Mouse (Mus musculus) hindbrain, embryonic 10.5 days (tissue): ENCODE results near the gene Kpna3. TPM values are rescaled to one million over a fixed set of nuclear protein-coding genes. Genes with fewer than 3 reads are reported as not detected.
"Not testable (repeated sequence)": the region's sequence is repeated elsewhere in the genome, so short reads cannot be mapped to it uniquely, and the experiment has no call there.

ENCODE experiments used
- DNase-seq: peaks from one replicate; pipeline ENCODE4 v3.0.0-alpha.2; 2017; ENCODE audit warnings: low spot score
- H3K27ac ChIP-seq: fragments of 300-500 bp; sonication (generic); 2 replicates; pipeline ENCODE4 v1.5.1; 2016; ENCODE audit warnings: mild to moderate bottlenecking, moderate library complexity
- H3K27me3 ChIP-seq: fragments of 300-500 bp; sonication (generic); 2 replicates; pipeline ENCODE4 v1.6.1; 2016; ENCODE audit warnings: mild to moderate bottlenecking; ENCODE audit not compliant: poor library complexity, insufficient read depth, severe bottlenecking
- H3K36me3 ChIP-seq: fragments of 300-500 bp; sonication (generic); 2 replicates; pipeline ENCODE4 v1.6.1; 2016; ENCODE audit warnings: mild to moderate bottlenecking, moderate library complexity
- H3K4me1 ChIP-seq: fragments of 300-500 bp; sonication (generic); replicated peaks from 2 replicates; pipeline ENCODE4 v1.6.1; 2016; ENCODE audit warnings: mild to moderate bottlenecking
- H3K4me3 ChIP-seq: fragments of 300-500 bp; sonication (generic); 2 replicates; pipeline ENCODE4 v1.5.1; 2016; ENCODE audit warnings: mild to moderate bottlenecking, moderate library complexity
- H3K9me3 ChIP-seq: fragments of 300-500 bp; sonication (generic); 2 replicates; pipeline ENCODE4 v1.6.1; 2016; ENCODE audit warnings: mild to moderate bottlenecking, moderate library complexity
- WGBS: fragments of 180-500 bp; shearing (Covaris S2); methylation state at CpG from one replicate; pipeline ENCODE4 v1.1.7; 2016; 5-methylcytosine and 5-hydroxymethylcytosine counted together
- polyA plus RNA-seq: library from polyadenylated mRNA; unstranded; fragments of >200 nt; fragmentation: Nextera tagmentation; extraction: Ambion mirVana; gene quantifications from 2 replicates; pipeline ENCODE4 v1.2.1, GENCODE M21; 2016

The Kpna3 gene
- polyA plus RNA-seq, 1 experiment from 2014 or later: 70.5 TPM

DNA sequence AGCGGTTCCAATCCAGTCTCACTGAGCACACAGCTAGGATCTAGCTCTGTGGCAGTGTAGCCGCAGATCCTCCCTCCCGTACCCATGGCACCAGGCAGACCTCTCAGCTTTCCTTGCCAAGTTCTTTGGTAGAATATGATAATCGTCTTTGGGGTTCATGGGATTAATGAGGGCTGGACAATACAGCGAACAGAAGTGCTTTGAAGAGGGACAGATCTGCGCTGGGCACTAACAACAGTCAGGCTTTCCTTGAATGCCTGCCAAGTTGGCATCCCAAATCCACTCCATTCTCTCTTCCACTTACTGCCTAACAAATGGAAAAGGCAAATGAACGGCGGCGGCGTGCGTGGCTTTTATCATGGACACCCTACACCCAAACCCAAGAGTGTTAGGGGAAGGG is 109.1 kb downstream of the Kpna3 start:
- DNase-seq: no peak
- WGBS: 85% methylated on average over 11 of the region's 11 CpGs
- no peak overlapping the region for H3K27ac ChIP-seq
- no peaks in the 10 kb centered on the region for H3K27me3 ChIP-seq
- H3K9me3 ChIP-seq: no peaks in the 10 kb centered on the region
- peaks cover 19% of the 10 kb centered on the region for H3K4me1 ChIP-seq
- H3K4me3 ChIP-seq: no peak overlapping the region
- no peaks in the 10 kb centered on the region for H3K36me3 ChIP-seq

DNA sequence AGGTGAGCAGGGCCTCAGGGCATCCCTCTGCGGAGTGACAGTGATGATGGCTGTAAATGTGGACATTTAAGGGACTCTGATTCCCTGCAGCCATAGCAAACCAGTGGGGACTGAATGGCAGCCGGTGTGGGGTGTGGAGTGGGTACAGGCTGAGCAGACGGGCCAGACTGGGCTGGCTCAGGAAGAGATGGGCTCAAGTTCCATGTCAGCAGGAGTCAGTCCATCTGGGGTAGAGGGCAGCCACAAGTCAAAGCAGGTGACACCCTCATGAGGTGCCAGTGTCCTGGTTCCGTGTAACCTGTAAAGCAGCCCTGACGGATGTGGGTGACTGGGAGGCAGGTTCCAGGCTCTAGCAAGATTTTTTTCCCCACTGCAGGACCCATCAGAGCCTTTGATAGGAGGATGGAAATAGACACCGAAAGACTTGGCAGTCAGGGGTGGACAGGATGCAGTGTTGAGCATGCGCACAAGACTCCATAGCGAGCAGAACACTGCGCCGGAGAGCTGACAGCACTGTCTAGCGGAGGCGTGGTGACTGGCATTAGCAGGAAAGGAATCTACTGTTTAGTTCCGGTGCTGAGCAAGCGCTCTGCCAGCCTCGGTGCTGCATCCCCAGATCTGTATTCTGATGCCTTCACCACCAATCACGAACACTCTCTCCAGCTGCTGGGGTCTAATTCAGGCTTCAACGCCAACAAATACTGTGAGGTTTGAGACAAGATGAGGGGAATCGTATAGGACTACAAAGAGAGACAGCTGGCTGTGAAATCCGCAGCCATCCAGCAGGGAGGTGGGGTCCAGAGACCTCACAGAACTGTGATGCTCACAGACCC is 111.8 kb downstream of the Kpna3 start:
- H3K4me1 ChIP-seq: peaks cover 19% of the 10 kb centered on the region
- peaks cover 2% of the 10 kb centered on the region; the same call in 1 of the 2 replicates for H3K9me3 ChIP-seq
- 36% methylated on average over 19 of the region's 19 CpGs for WGBS
- H3K4me3 ChIP-seq: peak overlapping the region; percentile 40
- H3K27ac ChIP-seq: peak overlapping the region; percentile 64
- no peaks in the 10 kb centered on the region for H3K36me3 ChIP-seq
- no peaks in the 10 kb centered on the region for H3K27me3 ChIP-seq
- DNase-seq: peak; percentile 66

DNA sequence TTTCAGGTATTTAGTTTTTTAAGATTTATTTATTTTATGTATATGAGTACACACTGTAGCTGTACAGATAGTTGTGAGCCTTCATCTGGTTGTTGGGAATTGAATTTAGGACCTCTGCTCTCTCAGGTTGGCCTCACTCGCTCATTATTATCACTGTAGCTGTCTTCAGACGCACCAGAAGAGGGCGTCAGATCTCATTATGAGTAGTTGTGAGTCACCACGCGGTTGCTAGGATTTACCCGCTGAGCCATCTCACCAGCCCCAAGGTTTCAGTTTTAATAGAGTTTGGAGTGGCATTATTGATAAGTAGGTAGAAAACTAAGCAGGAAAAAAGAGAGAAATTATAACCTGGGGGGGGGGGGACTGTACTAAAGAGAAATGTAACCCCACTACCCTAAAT is 112.7 kb downstream of the Kpna3 start:
- 20% methylated on average over 6 of the region's 6 CpGs for WGBS
- H3K4me3 ChIP-seq, DNase-seq, H3K27me3 ChIP-seq, H3K36me3 ChIP-seq, H3K27ac ChIP-seq, H3K9me3 ChIP-seq: not testable (repeated sequence)
- peaks cover 19% of the 10 kb centered on the region for H3K4me1 ChIP-seq

DNA sequence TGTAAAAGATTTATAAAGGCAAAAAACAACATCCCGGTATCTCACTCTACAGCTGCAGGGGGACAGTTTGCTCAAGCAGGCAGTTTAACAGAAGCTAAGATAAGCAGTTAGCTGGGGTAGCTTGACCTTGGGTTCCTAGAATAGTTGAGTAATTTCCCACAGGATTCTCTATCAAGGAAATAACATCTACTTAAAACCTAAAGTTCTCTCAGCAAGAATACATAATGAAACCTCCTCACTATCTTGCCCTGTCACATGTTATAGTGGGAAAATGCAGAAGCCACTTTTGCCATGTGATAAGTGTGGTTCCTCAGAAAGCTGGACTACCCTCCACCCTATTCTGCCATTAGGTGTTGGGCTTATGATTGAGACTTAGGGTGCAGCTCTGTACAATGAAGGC is 116.9 kb downstream of the Kpna3 start:
- H3K9me3 ChIP-seq: peaks cover 9% of the 10 kb centered on the region; the same call in 1 of the 2 replicates
- peaks cover 6% of the 10 kb centered on the region for H3K4me1 ChIP-seq
- no peak overlapping the region for H3K27ac ChIP-seq
- WGBS: 90% methylated on average over 1 of the region's 1 CpGs
- H3K36me3 ChIP-seq: no peaks in the 10 kb centered on the region
- H3K4me3 ChIP-seq: no peak overlapping the region
- DNase-seq: no peak
- H3K27me3 ChIP-seq: no peaks in the 10 kb centered on the region

DNA sequence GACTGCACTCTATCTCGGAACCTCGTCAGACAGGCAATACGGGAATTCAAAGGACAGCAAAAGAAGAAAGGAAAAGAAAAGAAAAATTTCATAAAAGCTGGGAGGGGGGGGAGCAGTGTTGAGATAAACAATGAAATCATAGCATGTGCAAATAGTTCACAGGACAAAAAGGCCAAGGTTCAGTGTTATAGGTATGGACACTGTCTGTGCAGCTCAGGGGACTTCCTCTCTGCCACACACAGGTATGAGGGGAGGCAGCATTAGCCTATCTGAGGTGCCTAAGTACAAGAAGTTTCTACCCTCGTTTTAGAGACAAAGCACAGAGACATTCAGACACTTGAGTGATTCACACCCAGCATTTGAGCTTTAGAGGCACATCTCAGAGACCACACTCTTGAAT is 118.5 kb downstream of the Kpna3 start:
- Histone ChIP-seq H3K36me3 (no peaks in the 10 kb centered on the region), H3K27me3 (no peaks in the 10 kb centered on the region), H3K9me3 (peaks cover 9% of the 10 kb centered on the region; the same call in 1 of the 2 replicates), H3K4me3 (no peak overlapping the region), H3K27ac (no peak overlapping the region), H3K4me1 (0 out of 2 replicates have a peak, but pooled peaks cover 5% of the 10 kb centered on the region)
- 83% methylated on average over 4 of the region's 4 CpGs for WGBS
- no peak for DNase-seq

DNA sequence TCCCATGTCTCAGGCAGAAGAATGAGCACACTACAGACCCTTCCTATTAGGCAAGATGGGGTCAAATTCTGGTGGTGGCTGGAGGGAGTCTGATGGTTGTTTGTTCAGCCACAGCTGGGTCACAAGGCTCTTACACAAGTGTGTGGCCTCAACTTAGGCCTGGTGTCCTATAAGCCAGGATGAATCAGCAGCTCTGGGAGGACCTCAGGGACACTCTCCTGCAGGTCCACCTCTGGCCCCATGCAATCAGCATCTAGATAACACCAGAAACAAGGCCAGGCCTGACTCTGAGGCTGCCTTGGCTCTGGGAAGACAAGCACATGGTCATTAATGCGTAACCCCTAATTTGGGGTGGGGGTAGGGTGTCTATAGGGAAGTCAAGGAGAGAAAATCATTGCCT is 118.9 kb downstream of the Kpna3 start:
- 94% methylated on average over 1 of the region's 1 CpGs for WGBS
- H3K9me3 ChIP-seq: peaks cover 9% of the 10 kb centered on the region; the same call in 1 of the 2 replicates
- no peak for DNase-seq
- no peak overlapping the region for H3K4me3 ChIP-seq
- no peak overlapping the region for H3K27ac ChIP-seq
- H3K4me1 ChIP-seq: 0 out of 2 replicates have a peak, but pooled peaks cover 5% of the 10 kb centered on the region
- H3K27me3 ChIP-seq: no peaks in the 10 kb centered on the region
- no peaks in the 10 kb centered on the region for H3K36me3 ChIP-seq

DNA sequence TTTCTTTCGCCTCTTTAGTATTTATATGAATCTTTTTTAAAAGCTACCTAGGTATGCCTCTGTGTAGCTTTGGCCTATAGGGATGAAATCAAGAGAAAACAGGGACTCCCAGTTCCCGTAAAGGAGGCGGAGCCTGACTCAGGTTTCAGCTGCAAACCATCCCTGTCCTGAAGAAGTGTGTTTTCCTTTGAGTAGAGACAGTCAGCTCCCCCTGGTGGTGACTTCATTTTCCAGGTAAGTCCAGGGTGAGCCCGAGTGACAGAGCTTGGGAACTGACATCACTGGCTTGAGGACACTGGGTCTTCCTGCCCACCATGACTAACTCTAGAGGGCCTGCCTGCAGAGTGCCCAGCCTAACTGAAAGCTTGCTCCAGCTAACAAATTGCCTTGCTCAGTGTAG is 122.8 kb downstream of the Kpna3 start:
- Histone ChIP-seq H3K4me1 (0 out of 2 replicates have a peak, but pooled peaks cover 5% of the 10 kb centered on the region), H3K27me3 (no peaks in the 10 kb centered on the region), H3K9me3 (no peaks in the 10 kb centered on the region), H3K36me3 (no peaks in the 10 kb centered on the region), H3K27ac (no peak overlapping the region), H3K4me3 (no peak overlapping the region)
- 35% methylated on average over 4 of the region's 4 CpGs for WGBS
- peak; percentile 41 for DNase-seq

Other genes with a start within 250 kb of the Kpna3 start
- gene Sgcg, start 181.4 kb downstream of the Kpna3 start, polyA plus RNA-seq: 0.07 TPM in 1 of 2 replicates, not detected in the other
- gene Arl11, start 130.1 kb downstream of the Kpna3 start, polyA plus RNA-seq: 0.35 and 0.67 TPM in 2 replicates
- gene Ebpl, start 79.4 kb downstream of the Kpna3 start, polyA plus RNA-seq: 10.4 and 11.3 TPM in 2 replicates
- gene Spryd7, start 117.0 kb upstream of the Kpna3 start, polyA plus RNA-seq: 13.5 and 13.7 TPM in 2 replicates
- gene Trim13, start 158.4 kb upstream of the Kpna3 start, polyA plus RNA-seq: 15.2 and 22.6 TPM in 2 replicates
- 0.39 and 0.84 TPM in 2 replicates for gene Kcnrg, start 167.6 kb upstream of the Kpna3 start, polyA plus RNA-seq